Comparison of ENCODE assay signal across 8 mouse cellular contexts in genomic region chr13:49307311-49307969, GRCm38 (mm10). TPM values are rescaled to one million over a fixed set of nuclear protein-coding genes. Genes with fewer than 3 reads are reported as not detected.
DNase-seq lines count a peak whose midpoint lies in the region; ATAC-seq and TF ChIP-seq lines count a peak whose summit lies in the region.

No protein-coding gene starts in this region.

- peaks cover 15% of the 10 kb centered on the region for H3K4me1 ChIP-seq in erythroblast, embryonic 14.5 days (ENCODE audit: control insufficient read depth)
- peaks cover 2% of the 10 kb centered on the region; the same call in 1 of the 2 replicates for H3K4me1 ChIP-seq in lung, adult 2 months (ENCODE audit: control insufficient read depth, insufficient read depth, low read length)

- WGBS in lung, adult 2 months, result 7% methylated on average over 10 of the region's 10 CpGs

- H3K4me3 ChIP-seq in erythroblast, embryonic 14.5 days (replicated peaks), result peak overlapping the region; percentile 3
- peak overlapping the region; percentile 4 for H3K4me3 ChIP-seq in lung, adult 2 months (replicated peaks; ENCODE audit: extremely low read depth, low read depth, low read length)

- peak; percentile 40 to 49 for DNase-seq in urinary bladder, adult 18-20 months (ENCODE audit: low spot score in 2 of 2)
- no peak for DNase-seq in urinary bladder, postnatal 10 days (ENCODE audit: low spot score)
- peak; percentile 31 to 43 for DNase-seq in heart, postnatal 14 days
- DNase-seq in lung, adult 2 months, result peak; percentile 38
- DNase-seq in spleen, adult 12 weeks (ENCODE audit: low spot score), result peak; percentile 38
- no peak for DNase-seq in cerebellum, postnatal 25 days

- no peak for ATAC-seq in erythroblast, adult 5-6 weeks (replicated peaks; ENCODE audit: low FRiP score, poor library complexity, severe bottlenecking)

- no peak for TF ChIP-seq CTCF in lung, adult 2 months (IDR thresholded peaks at IDR 0.05; ENCODE audit: insufficient read depth, low read length)

- H3K9me3 ChIP-seq in erythroblast, embryonic 14.5 days (ENCODE audit: control insufficient read depth, low read length), result no peaks in the 10 kb centered on the region

- no peak for TF ChIP-seq POLR2A in lung, adult 2 months (IDR thresholded peaks at IDR 0.05; ENCODE audit: borderline replicate concordance, extremely low read depth, low read depth, low read length)

- intact Hi-C loops in heart, postnatal 14 days (cut with DNase I), result no loop called here

- H3K36me3 ChIP-seq in erythroblast, embryonic 14.5 days (ENCODE audit: control insufficient read depth), result no peaks in the 10 kb centered on the region

- H3K27me3 ChIP-seq in erythroblast, embryonic 14.5 days (ENCODE audit: control insufficient read depth), result no peaks in the 10 kb centered on the region

RNA-seq across cellular contexts. Expression of gene Fgd3, which starts 12.7 kb away (rescaled TPM):
- 0.02 TPM in 1 of 2 replicates, not detected in the other for polyA plus RNA-seq in erythroblast, embryonic 14.5 days (2012)
- total RNA-seq in erythroblast, adult 5-6 weeks (2015; ENCODE audit: low replicate concordance), result 3.1 and 3.3 TPM in 2 replicates
- total RNA-seq in erythroblast, adult 5-6 weeks (2017; ENCODE audit: low replicate concordance), result 5.9 and 6.7 TPM in 2 replicates
- 1 to 10 TPM in 1 of 2 experiments, under 1 TPM in 1; 0.79 to 1.5 TPM for total RNA-seq in heart, postnatal 14 days (2021)
- polyA plus RNA-seq in lung, adult 2 months (2012; rRNA removed), result 2.8 and 4.1 TPM in 2 replicates

RNA-seq across cellular contexts. Expression of gene Bicd2, which starts 33.9 kb away (rescaled TPM):
- polyA plus RNA-seq in erythroblast, embryonic 14.5 days (2012), result 0.91 and 1.3 TPM in 2 replicates
- total RNA-seq in erythroblast, adult 5-6 weeks (2015; ENCODE audit: low replicate concordance), result 4.4 and 6.3 TPM in 2 replicates
- 9.1 and 15.9 TPM in 2 replicates for total RNA-seq in erythroblast, adult 5-6 weeks (2017; ENCODE audit: low replicate concordance)
- 10 to 100 TPM; 72.1 to 77.7 TPM for total RNA-seq in heart, postnatal 14 days (2021)
- polyA plus RNA-seq in lung, adult 2 months (2012; rRNA removed), result 53.3 and 63.2 TPM in 2 replicates

RNA-seq across cellular contexts. Expression of gene Susd3, which starts 58.9 kb away (rescaled TPM):
- polyA plus RNA-seq in erythroblast, embryonic 14.5 days (2012), result 0.05 and 0.08 TPM in 2 replicates
- 1.5 and 2.5 TPM in 2 replicates for total RNA-seq in erythroblast, adult 5-6 weeks (2015; ENCODE audit: low replicate concordance)
- 1.1 and 5.2 TPM in 2 replicates for total RNA-seq in erythroblast, adult 5-6 weeks (2017; ENCODE audit: low replicate concordance)
- under 1 TPM; 0.33 to 0.49 TPM for total RNA-seq in heart, postnatal 14 days (2021)
- 7.1 and 7.9 TPM in 2 replicates for polyA plus RNA-seq in lung, adult 2 months (2012; rRNA removed)

Comparison
In these comparisons a context has a peak if more than half of its experiments do, and no peak if none do; other contexts are left out.
1. DNase-seq: peak in urinary bladder, adult 18-20 months (2 of 2), heart, postnatal 14 days (2 of 2), lung, adult 2 months (single experiment) and spleen, adult 12 weeks (single experiment); none in urinary bladder, postnatal 10 days (single experiment) and cerebellum, postnatal 25 days (0 of 2).
2. RNA of gene Bicd2, which starts 33.9 kb away (total RNA-seq): 72.1 to 77.7 TPM in heart, postnatal 14 days; 4.4 to 15.9 TPM in erythroblast, adult 5-6 weeks; every median in the first group is over 4 times any median in the second.